Mouse (Mus musculus) erythroblast, embryonic 14.5 days (primary cell): Measurements from ENCODE around the gene Vmn2r89. TPM values are rescaled to one million over a fixed set of nuclear protein-coding genes. Genes with fewer than 3 reads are reported as not detected.
"Not testable (repeated sequence)": the region's sequence is repeated elsewhere in the genome, so short reads cannot be mapped to it uniquely, and the experiment has no call there.

Experiments
- H3K27me3 ChIP-seq: 2 replicates; pipeline ENCODE4 v1.6.1; 2012; ENCODE audit warnings: inconsistent platforms; ENCODE audit not compliant: control insufficient read depth
- H3K36me3 ChIP-seq: 2 replicates; pipeline ENCODE4 v1.6.1; 2012; ENCODE audit warnings: mild to moderate bottlenecking, inconsistent platforms; ENCODE audit not compliant: control insufficient read depth
- H3K4me1 ChIP-seq: 2 replicates; pipeline ENCODE4 v1.6.1; 2012; ENCODE audit warnings: inconsistent platforms; ENCODE audit not compliant: control insufficient read depth
- H3K4me3 ChIP-seq: replicated peaks from 2 replicates; pipeline ENCODE3; 2012; ENCODE audit warnings: moderate library complexity, mild to moderate bottlenecking, inconsistent platforms
- H3K9me3 ChIP-seq: 2 replicates; pipeline ENCODE4 v1.6.1; 2012; ENCODE audit warnings: low read length, inconsistent platforms, mixed read lengths; ENCODE audit not compliant: control insufficient read depth
- GATA1 ChIP-seq: IDR thresholded peaks from 2 replicates; pipeline ENCODE4 v1.6.1; 2012; ENCODE audit warnings: low read length, inconsistent platforms, mixed read lengths
- TAL1 ChIP-seq: IDR thresholded peaks from 3 replicates; pipeline ENCODE4 v1.6.1; 2012; ENCODE audit warnings: low read length, inconsistent platforms, mixed read lengths
- polyA plus RNA-seq: library from polyadenylated mRNA; stranded (reverse); fragments of >175 nt; gene quantifications from 2 replicates; pipeline ENCODE4 v1.2.3, GENCODE M21; 2012

Gene Vmn2r89
- not detected in 2 replicates for polyA plus RNA-seq

DNA sequence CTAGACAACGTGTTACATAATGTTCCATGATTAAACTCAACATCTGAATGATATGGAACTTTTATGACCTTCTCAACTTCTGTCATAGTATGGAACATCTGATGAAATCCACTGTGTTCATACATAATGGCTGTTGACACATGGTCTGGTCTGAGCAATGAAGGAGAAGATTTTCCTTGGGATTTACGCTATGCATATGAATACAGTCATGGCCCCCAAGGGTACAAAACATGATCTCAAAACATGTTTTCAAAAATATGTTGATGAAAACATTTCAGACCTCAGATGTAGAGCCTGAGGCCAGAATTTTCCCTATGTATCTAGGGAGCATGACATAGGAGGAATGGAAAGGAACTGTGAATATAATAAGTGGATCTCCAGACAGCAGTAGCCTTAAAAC, at the start of gene Vmn2r89:
Gene Vmn2r89 (plus strand): TSS at position 301 of the 400 bp plus-strand sequence.
- not testable (repeated sequence) for H3K36me3 ChIP-seq, H3K4me1 ChIP-seq, H3K4me3 ChIP-seq, H3K27me3 ChIP-seq, H3K9me3 ChIP-seq

DNA sequence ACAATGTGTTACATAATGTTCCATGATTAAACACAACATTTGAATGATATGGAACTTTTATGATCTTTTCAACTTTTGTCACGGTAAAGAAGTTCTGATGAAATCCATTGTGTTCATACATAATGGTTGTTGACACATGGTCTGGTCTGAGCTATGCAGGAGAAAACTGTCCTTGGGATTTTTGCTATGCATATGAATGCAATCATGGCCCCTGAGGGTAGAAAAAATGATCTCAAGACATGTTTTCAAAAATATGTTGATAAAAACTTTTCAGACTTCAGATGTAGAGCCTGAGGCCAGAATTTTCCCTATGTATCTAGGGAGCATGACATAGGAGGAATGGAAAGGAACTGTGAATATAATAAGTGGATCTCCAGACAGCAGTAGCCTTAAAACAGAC, 41.1 kb upstream of the Vmn2r89 start, which contains the start of gene Vmn2r88:
Gene Vmn2r88 (plus strand): TSS at position 301 of the 400 bp plus-strand sequence.
- no peaks in the 10 kb centered on the region for H3K4me1 ChIP-seq
- H3K9me3 ChIP-seq, result no peaks in the 10 kb centered on the region
- TF ChIP-seq GATA1 (no peak), TAL1 (no peak)
- H3K4me3 ChIP-seq, result no peak within 1 kb of the TSS
- no peaks in the 10 kb centered on the region for H3K27me3 ChIP-seq
- no peaks in the 10 kb centered on the region for H3K36me3 ChIP-seq

DNA sequence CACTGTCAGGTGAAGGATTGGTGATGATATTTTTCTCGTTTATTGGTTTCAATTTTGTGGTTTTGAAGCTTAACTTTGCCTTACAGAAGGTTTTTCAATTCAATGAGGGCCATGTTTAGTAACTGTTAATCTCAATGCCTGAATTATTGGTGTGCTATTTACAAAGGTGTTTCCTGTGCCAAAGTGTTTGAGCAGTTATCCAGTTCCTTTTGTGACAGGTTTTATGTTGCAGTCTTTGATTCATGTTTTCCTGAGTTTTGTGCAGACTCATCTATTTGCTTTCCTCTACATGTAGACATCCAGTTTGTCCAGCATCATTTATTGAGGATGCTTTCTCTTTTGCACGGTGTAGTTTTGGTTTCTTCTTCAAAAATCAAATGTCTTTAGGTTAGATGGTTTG, 27.8 kb upstream of the Vmn2r89 start:
- Histone ChIP-seq H3K9me3 (no peaks in the 10 kb centered on the region), H3K27me3 (no peaks in the 10 kb centered on the region), H3K36me3 (no peaks in the 10 kb centered on the region), H3K4me3 (no peak overlapping the region), H3K4me1 (no peaks in the 10 kb centered on the region)
- no peak for TF ChIP-seq TAL1
- TF ChIP-seq GATA1, result no peak

GRCm38 (mm10) chr14:51430138-51430537, 21.5 kb upstream of the Vmn2r89 start:
- H3K9me3 ChIP-seq, result peaks cover 10% of the 10 kb centered on the region
- not testable (repeated sequence) for H3K4me1 ChIP-seq, H3K36me3 ChIP-seq

GRCm38 (mm10) chr14:51434546-51434945, 17.1 kb upstream of the Vmn2r89 start:
- H3K9me3 ChIP-seq, result peaks cover 23% of the 10 kb centered on the region
- H3K4me3 ChIP-seq, result no peak overlapping the region
- H3K27me3 ChIP-seq, result no peaks in the 10 kb centered on the region; the same call in 1 of the 2 replicates
- H3K4me1 ChIP-seq, result no peaks in the 10 kb centered on the region
- no peak for TF ChIP-seq GATA1
- no peak for TF ChIP-seq TAL1
- H3K36me3 ChIP-seq, result no peaks in the 10 kb centered on the region

More at GRCm38 (mm10) chr14:51430138-51430537, 21.5 kb upstream of the Vmn2r89 start:
- H3K4me3 ChIP-seq, H3K27me3 ChIP-seq: not testable (repeated sequence)

DNA sequence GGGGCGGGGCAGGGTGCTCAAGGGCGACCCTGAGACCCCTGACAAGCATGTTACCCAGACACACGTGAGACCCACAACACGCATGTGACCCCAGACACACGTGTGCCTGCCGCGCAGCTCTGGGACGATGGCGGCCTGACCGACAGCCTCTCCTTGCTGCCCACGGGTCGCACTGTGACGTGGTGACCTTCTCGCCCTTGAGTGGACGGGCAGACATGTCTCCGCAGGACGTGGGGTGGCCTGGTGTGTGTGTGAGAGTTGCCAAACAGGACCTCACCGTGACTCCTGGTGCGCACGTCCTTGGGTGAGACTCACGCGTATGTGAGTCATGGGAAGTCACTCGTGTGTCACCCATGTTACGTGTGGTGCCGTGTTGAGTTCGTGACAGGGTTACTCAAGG, 16.6 kb upstream of the Vmn2r89 start:
- H3K4me1 ChIP-seq, result no peaks in the 10 kb centered on the region
- no peaks in the 10 kb centered on the region for H3K36me3 ChIP-seq
- H3K4me3 ChIP-seq, result no peak overlapping the region
- H3K27me3 ChIP-seq, result no peaks in the 10 kb centered on the region; the same call in 1 of the 2 replicates
- TF ChIP-seq GATA1 (no peak), TAL1 (no peak)
- peaks cover 23% of the 10 kb centered on the region for H3K9me3 ChIP-seq

- Histone ChIP-seq H3K4me3 (no peak overlapping the region), H3K36me3 (no peaks in the 10 kb centered on the region), H3K9me3 (peaks cover 23% of the 10 kb centered on the region), H3K4me1 (no peaks in the 10 kb centered on the region), H3K27me3 (no peaks in the 10 kb centered on the region; the same call in 1 of the 2 replicates)
- TF ChIP-seq TAL1 (no peak), GATA1 (no peak)
Measured at GRCm38 (mm10) chr14:51438955-51439354, 12.7 kb upstream of the Vmn2r89 start.

GRCm38 (mm10) chr14:51480278-51480677, 28.6 kb downstream of the Vmn2r89 start:
- H3K4me3 ChIP-seq, H3K4me1 ChIP-seq, H3K27me3 ChIP-seq, H3K36me3 ChIP-seq, H3K9me3 ChIP-seq: not testable (repeated sequence)

- H3K9me3 ChIP-seq, H3K4me1 ChIP-seq, H3K36me3 ChIP-seq, H3K27me3 ChIP-seq: not testable (repeated sequence)
- peak overlapping the region; percentile 18 for H3K4me3 ChIP-seq
Measured at GRCm38 (mm10) chr14:51481332-51482015, 29.8 kb downstream of the Vmn2r89 start.

GRCm38 (mm10) chr14:51482051-51482715, 30.5 kb downstream of the Vmn2r89 start:
- H3K27me3 ChIP-seq, result no peaks in the 10 kb centered on the region
- no peaks in the 10 kb centered on the region for H3K36me3 ChIP-seq
- H3K4me1 ChIP-seq, result no peaks in the 10 kb centered on the region
- no peak for TF ChIP-seq TAL1
- TF ChIP-seq GATA1, result no peak
- H3K9me3 ChIP-seq, result no peaks in the 10 kb centered on the region
- H3K4me3 ChIP-seq, result peak overlapping the region; percentile 9

DNA sequence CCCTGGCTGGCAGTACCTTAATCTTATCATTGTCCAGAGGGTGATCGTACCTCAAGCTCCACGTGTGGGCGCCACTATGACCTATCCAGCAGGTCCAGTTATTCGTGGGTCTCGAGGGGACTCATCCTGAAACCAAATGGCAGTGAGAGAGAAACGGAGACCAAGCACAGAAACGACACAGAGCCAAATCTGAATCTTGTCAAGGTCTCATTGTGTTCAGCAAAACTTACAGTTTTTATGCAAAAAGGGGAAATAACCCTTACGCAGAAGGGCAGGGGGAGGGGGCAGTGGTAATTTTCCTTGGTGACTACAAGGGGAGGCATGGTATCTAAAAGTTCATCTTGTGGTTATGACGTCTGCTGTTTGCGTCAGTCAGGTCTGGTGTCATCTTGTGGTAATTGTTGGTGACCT, 31.3 kb downstream of the Vmn2r89 start:
- not testable (repeated sequence) for H3K27me3 ChIP-seq, H3K9me3 ChIP-seq, H3K4me3 ChIP-seq, H3K36me3 ChIP-seq, H3K4me1 ChIP-seq
